Mouse (Mus musculus) monocyte, adult 59 days (primary cell): ENCODE measurements around the gene Copb2. TPM values are rescaled to one million over a fixed set of nuclear protein-coding genes. Genes with fewer than 3 reads are reported as not detected.

Experiments used
- total RNA-seq, 2 experiments: library from RNA; stranded (reverse); gene quantifications; one replicate each; pipeline ENCODE4 v1.2.4; 2023

Copb2 gene
- 10 to 100 TPM; 93.7 to 98.4 TPM for total RNA-seq

GRCm38 (mm10) chr9:98563137-98564126, at the start of gene Copb2:
Gene Copb2, plus strand, starts transcription at chr9:98563721.

GRCm38 (mm10) chr9:98601156-98601836, 37.8 kb downstream of the Copb2 start, which contains the start of gene Mrps22:
Gene Mrps22, minus strand, starts transcription at chr9:98601660.

Other genes with a start within 250 kb of the Copb2 start
- not detected for gene Rbp1, start 140.8 kb upstream of the Copb2 start, total RNA-seq
- not detected for gene Rbp2, start 77.6 kb upstream of the Copb2 start, total RNA-seq
- gene Mrps22, start 37.9 kb downstream of the Copb2 start, total RNA-seq: 1 to 10 TPM; 8.9 TPM